Mouse (Mus musculus): ENCODE results near the gene Lrrtm3.

GRCm38 (mm10) chr10:63972300-63972699 is 117.8 kb downstream of the Lrrtm3 start:
- TF ChIP-seq CTCF (IDR thresholded peaks at IDR 0.05; ENCODE audit: borderline replicate concordance, insufficient read depth, low read length) (no peak), POLR2A (IDR thresholded peaks at IDR 0.05; ENCODE audit: low read depth, low read length) (no peak)

Measured in embryonic fibroblast, embryonic 13.5 days (primary cell).